Mouse (Mus musculus) adrenal gland, postnatal 4 days (tissue): ENCODE data around the gene Mrgpre. TPM values are rescaled to one million over a fixed set of nuclear protein-coding genes. Genes with fewer than 3 reads are reported as not detected.
A peak's percentile ranks its signal among the peaks of the same experiment; 100 is the strongest.

Experiments
- DNase-seq, 2 experiments: peaks; one replicate each; pipeline ENCODE4 v3.0.0; 2021 to 2022; ENCODE audit warnings: low spot score in 2 of 2, mixed read lengths in 2 of 2
- microRNA-seq: library from miRNA; unstranded; fragments of <30 nt; microRNA quantifications from one replicate; pipeline ENCODE4 v1.2.0, GENCODE M21; 2021
- total RNA-seq, 2 experiments: library from RNA; stranded (reverse); gene quantifications; 2 replicates each; pipeline ENCODE4 v1.2.3; 2021

Mrgpre gene
- total RNA-seq, 2 experiments from 2014 or later: 3.0 to 3.4 TPM

- peak; percentile 63 to 72 for DNase-seq
These were observed 44.5 kb downstream of the Mrgpre start for GRCm38 (mm10) chr7:143739511-143740461.

GRCm38 (mm10) chr7:143738601-143739006 lies 45.7 kb downstream of the Mrgpre start:
- DNase-seq: no peak

GRCm38 (mm10) chr7:143738194-143738593 lies 46.1 kb downstream of the Mrgpre start:
- no peak for DNase-seq

- no peak for DNase-seq
These were observed 50.6 kb downstream of the Mrgpre start for GRCm38 (mm10) chr7:143733746-143734145.

- no peak for DNase-seq
These were observed 54.4 kb downstream of the Mrgpre start for GRCm38 (mm10) chr7:143729886-143730285.

Small RNA genes lying within 50 kb of the gene (microRNA-seq; reads per million reads assigned to microRNA genes)
- gene Gm22064: not detected

Other genes starting within 250 kb of the Mrgpre start
- 100 to 1,000 TPM; 164 to 177 TPM for gene Nap1l4, start 235.4 kb downstream of the Mrgpre start, total RNA-seq
- gene Cars, start 184.4 kb downstream of the Mrgpre start, total RNA-seq: 10 to 100 TPM; 44.1 to 45.0 TPM
- 1 to 10 TPM; 1.3 to 1.6 TPM for gene Tnfrsf26, start 155.8 kb downstream of the Mrgpre start, total RNA-seq
- gene Tnfrsf22, start 134.8 kb downstream of the Mrgpre start, total RNA-seq: 1 to 10 TPM; 8.3 to 9.5 TPM
- 1 to 10 TPM; 3.5 to 4.2 TPM for gene Tnfrsf23, start 98.6 kb downstream of the Mrgpre start, total RNA-seq
- gene Osbpl5, start 27.5 kb downstream of the Mrgpre start, total RNA-seq: 10 to 100 TPM; 42.3 to 50.7 TPM
- gene Mrgprg, start 17.5 kb downstream of the Mrgpre start, total RNA-seq: not detected
- gene Nadsyn1, start 38.3 kb upstream of the Mrgpre start, total RNA-seq: 10 to 100 TPM; 12.4 to 13.9 TPM
- gene Dhcr7, start 38.6 kb upstream of the Mrgpre start, total RNA-seq: 100 to 1,000 TPM; 186 to 188 TPM
- gene Gm498, start 82.3 kb upstream of the Mrgpre start, total RNA-seq: not detected
- 10 to 100 TPM; 11.1 to 17.7 TPM for gene Shank2, start 217.4 kb upstream of the Mrgpre start, total RNA-seq